Mouse (Mus musculus): ENCODE measurements at regions not wholly inside any gene's neighbourhood (a gene's known extent, or its start where the extent isn't known, plus 50 kb on each side); places are given as distances from the start of the nearest gene placed in this dataset.

GRCm38 (mm10) chr15:56820977-56821579, 656.3 kb downstream of the Slc22a22 start:
- no peak for DNase-seq (ENCODE audit: low spot score in 2 of 2)

GRCm38 (mm10) chr15:56820256-56820976, 657.0 kb downstream of the Slc22a22 start:
- DNase-seq (ENCODE audit: low spot score in 2 of 2), result no peak

GRCm38 (mm10) chr15:56818158-56818690, 659.2 kb downstream of the Slc22a22 start:
- DNase-seq (ENCODE audit: low spot score in 2 of 2), result no peak

- DNase-seq (ENCODE audit: low spot score in 2 of 2), result no peak
These were observed 659.9 kb downstream of the Slc22a22 start for GRCm38 (mm10) chr15:56817204-56818157.

- no peak for DNase-seq (ENCODE audit: low spot score in 2 of 2)
These were observed 663.5 kb downstream of the Slc22a22 start for GRCm38 (mm10) chr15:56813876-56814275.

- no peak for DNase-seq (ENCODE audit: low spot score in 2 of 2)
These were observed 667.3 kb downstream of the Slc22a22 start for GRCm38 (mm10) chr15:56810151-56810550.

GRCm38 (mm10) chr15:56807611-56808010, 669.8 kb downstream of the Slc22a22 start:
- no peak for DNase-seq (ENCODE audit: low spot score in 2 of 2)

GRCm38 (mm10) chr15:56801933-56802332, 675.5 kb downstream of the Slc22a22 start:
- no peak for DNase-seq (ENCODE audit: low spot score in 2 of 2)

- DNase-seq (ENCODE audit: low spot score in 2 of 2), result no peak
These were observed 702.0 kb downstream of the Slc22a22 start for GRCm38 (mm10) chr15:56775431-56775830.

- no peak for DNase-seq (ENCODE audit: low spot score in 2 of 2)
These were observed 702.6 kb downstream of the Slc22a22 start for GRCm38 (mm10) chr15:56774648-56775393.

- no peak for DNase-seq (ENCODE audit: low spot score in 2 of 2)
These were observed 711.1 kb downstream of the Slc22a22 start for GRCm38 (mm10) chr15:56766356-56766755.

- DNase-seq (ENCODE audit: low spot score in 2 of 2), result no peak
These were observed 712.4 kb downstream of the Slc22a22 start for GRCm38 (mm10) chr15:56764957-56765482.

GRCm38 (mm10) chr15:56764019-56764418, 713.4 kb downstream of the Slc22a22 start:
- no peak for DNase-seq (ENCODE audit: low spot score in 2 of 2)

GRCm38 (mm10) chr15:56746698-56747097, 730.7 kb downstream of the Slc22a22 start:
- no peak for DNase-seq (ENCODE audit: low spot score in 2 of 2)

GRCm38 (mm10) chr15:56744915-56745314, 732.5 kb downstream of the Slc22a22 start:
- DNase-seq (ENCODE audit: low spot score in 2 of 2), result no peak

All from frontal cortex, postnatal 25 days (tissue).